Mouse (Mus musculus) heart, postnatal 4 days (tissue): ENCODE results near the gene Mrps21. TPM values are rescaled to one million over a fixed set of nuclear protein-coding genes. Genes with fewer than 3 reads are reported as not detected.
"Not testable (repeated sequence)": the region's sequence is repeated elsewhere in the genome, so short reads cannot be mapped to it uniquely, and the experiment has no call there.

Experiments used
- DNase-seq: peaks from one replicate; pipeline ENCODE4 v3.0.0; 2021
- total RNA-seq, 2 experiments: library from RNA; stranded (reverse); gene quantifications; 2 replicates each; pipeline ENCODE4 v1.2.3; 2021

Gene Mrps21
- total RNA-seq, result 100 to 1,000 TPM; 250 TPM

DNA sequence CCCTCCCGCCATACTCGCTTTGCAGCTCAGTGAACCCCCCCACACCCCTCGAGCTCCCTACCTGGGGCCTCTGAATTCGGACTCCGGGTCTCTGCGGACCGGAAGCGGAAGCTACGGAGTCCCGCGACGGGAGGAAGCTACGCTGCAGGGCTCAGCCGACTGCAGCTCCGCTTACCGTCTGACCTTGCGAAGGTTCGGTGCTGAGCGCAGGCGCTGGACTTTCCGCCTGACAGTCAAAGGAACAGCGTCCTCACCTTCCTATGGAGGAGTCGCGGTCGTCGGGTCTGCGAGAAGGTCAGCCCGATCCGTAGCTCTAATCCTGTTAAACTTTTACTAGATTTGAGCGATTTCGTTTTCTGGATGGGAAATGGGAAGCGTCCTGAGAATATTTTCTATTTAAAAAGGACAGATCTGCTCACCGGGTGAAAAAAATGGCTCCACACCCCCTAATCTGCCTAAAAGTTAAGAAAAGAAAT is at the start of gene Mrps21:
TSS of gene Mrps21 (minus strand) at position 128 of the 476 bp plus-strand sequence.
- peak; percentile 89 for DNase-seq

- not testable (repeated sequence) for DNase-seq
Measured at GRCm38 (mm10) chr3:95920532-95920931, 49.2 kb upstream of the Mrps21 start.

- DNase-seq, result no peak
Measured at GRCm38 (mm10) chr3:95916760-95917159, 45.4 kb upstream of the Mrps21 start.

- no peak for DNase-seq
Measured at GRCm38 (mm10) chr3:95914706-95915105, 43.4 kb upstream of the Mrps21 start.

GRCm38 (mm10) chr3:95907613-95908012 is 36.3 kb upstream of the Mrps21 start:
- no peak for DNase-seq

DNA sequence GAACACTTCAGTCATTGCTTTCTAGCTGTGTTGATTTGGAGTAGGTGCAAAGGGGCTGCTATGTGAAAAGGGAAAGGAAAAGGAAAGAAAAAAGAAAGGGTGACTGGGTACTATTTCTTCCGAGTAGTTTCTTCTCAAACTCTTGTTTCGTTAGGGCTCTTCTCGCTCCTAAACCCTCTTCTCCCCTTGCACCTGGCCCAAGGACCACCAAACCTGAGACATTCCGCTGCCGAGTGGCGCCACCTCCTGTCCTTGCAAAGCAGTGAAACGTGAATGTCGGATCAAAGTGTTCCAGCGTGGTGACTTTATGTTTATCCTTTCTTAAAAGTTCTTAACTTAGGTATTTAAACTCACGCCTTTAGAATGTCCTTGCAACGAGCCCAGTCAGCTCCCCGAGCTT is 35.5 kb upstream of the Mrps21 start:
- peak; percentile 68 for DNase-seq

- peak; percentile 70 for DNase-seq
Measured at GRCm38 (mm10) chr3:95905940-95906492, 34.7 kb upstream of the Mrps21 start.

DNA sequence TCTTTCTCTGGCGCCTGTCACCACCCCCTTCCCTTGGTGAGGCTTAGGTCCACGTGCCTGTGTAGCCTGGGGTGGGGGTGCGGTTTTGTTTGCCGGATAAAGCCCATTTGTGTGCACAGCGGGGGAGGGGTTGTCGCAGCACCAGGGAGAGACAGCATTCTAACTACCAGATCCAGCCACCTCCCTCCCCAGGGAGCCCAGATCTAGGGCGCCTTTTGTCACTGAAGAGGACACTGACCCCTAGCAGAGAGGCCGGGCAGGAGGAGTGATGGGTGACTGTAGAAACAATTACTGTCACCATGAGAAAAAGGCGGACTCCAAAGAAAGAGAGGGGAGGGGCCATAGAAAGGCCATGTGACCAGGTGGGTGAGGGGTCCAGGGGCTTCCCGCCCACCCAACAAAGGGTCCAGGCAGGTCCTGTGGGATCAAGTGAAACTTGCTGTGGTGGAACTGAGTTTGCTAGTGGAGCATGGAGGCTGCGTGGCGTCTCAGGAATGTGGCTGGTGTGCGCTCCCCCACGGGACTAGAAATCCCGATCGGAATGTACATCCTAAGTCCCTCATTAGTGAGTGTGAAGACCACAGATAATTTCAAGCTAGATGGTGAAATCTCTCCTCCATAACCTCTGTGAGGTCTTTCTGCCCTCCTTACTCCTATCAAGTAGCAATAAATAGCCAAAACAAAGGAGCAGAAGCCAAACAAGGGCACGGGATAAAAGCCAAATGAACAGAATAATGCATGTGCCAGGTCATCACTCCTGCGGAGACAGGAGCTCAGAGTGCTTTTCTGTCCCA is 34.0 kb upstream of the Mrps21 start:
- peak; percentile 43 for DNase-seq

DNA sequence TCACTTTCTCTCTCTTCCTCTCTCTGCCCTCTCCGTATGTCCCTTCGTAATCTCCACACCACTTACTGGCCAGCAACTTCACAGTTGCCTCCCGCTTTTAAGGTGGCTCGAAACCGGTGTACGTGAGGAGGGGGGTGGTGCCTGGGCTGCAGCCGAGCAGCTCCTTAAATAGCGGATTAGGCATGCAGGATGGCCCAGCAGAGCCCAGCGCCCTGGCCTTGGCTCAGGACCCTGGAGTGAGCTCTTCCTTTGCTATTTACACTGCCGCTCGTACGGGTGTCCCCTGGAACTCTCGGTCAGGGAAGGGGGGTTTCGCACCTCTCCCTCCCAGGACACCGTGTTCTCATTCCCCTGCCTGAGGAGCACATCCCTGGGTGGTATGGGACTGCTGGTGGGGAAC is 33.2 kb upstream of the Mrps21 start, which contains the start of gene Car14:
TSS of gene Car14 (minus strand) at position 124 of the 400 bp plus-strand sequence.
- DNase-seq, result peak; percentile 62

DNA sequence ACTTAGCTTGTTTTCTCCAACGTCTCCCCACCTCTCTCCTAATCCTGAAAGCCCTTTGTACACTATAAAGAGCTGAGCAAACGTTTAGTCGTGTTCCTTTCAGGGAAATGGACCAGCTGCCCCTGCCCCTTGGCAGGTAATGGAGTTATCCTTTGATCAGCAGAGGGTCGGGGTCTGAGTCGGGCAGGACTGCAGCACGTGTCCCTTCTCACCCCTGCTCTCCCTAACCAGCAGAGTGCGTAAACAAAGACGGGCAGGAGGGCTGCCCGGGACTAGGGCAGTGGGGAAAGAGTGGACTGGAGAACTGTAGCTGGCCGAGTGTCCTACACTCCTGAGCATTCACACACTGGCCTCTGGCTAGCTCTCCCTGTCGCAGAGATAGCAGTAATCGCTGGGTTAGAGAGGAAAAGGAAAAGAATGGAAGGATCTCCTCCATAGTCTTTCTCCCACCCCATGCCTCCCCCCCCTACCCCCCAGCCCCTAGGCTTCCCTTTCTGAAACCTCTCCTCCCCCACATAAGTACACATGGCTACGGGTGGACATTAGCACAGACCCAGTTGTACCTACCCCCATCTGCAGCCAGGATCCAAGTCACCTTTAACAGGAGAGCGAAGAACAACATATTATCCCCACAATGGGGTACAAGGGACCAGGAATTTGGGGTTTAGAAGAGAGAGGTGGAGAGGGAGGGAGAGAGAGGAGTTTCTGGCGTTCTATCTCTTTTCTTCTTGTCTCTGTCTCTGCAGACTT is 32.6 kb upstream of the Mrps21 start:
- DNase-seq, result peak; percentile 21

GRCm38 (mm10) chr3:95902643-95903042 is 31.3 kb upstream of the Mrps21 start:
- peak; percentile 38 for DNase-seq

DNA sequence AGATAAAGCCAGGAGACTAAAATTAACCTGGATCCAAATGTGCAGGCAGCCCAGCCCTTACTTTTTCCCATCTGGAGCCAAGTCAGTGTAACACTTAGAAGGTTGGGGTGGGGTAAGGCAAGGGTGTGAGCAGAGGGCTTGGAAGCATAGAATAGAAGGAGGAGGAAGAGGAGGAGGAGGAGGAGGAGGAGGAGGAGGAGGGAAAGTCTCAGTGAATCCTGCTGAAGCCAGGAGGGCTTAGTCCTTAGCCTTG is 31.0 kb upstream of the Mrps21 start:
- DNase-seq, result no peak

DNA sequence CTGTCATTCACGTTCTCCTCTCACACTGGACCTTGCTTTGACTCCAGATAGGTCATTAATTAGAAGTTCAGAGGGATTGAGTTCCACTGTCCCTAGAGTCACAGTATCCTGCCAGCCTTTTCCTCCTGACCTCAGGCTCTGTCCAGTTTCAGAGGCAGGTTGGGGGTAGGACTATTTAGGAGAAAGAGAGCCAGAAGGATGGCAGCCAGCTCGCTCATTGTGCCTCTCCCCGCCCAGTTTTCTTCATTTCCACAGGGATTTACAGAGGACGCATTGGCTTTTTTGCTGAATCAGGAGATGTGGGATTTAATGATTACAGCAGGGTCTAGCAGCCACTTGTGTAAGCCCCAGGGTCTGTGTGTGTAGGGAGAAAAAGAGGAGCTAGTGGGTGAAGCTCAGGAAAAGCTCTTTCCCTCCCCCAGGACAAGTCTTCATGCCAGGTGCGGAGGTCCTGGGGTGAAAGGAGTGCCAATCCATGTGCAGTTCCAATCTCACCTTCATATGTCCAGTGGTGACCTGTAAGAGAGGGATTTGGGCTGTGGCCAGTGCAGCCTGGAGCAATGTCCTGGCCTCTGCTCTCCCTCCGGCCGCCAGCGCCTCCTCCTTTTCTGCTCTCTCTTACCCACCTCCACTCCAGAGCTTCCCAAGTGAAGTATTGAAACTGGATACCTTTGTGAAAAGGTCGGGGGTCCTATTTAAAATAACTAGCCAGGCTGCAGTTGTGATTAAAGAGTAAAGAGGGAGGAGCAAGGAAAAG is 30.5 kb upstream of the Mrps21 start:
- DNase-seq, result peak; percentile 39

GRCm38 (mm10) chr3:95899800-95900524 is 28.6 kb upstream of the Mrps21 start:
- DNase-seq, result no peak

DNA sequence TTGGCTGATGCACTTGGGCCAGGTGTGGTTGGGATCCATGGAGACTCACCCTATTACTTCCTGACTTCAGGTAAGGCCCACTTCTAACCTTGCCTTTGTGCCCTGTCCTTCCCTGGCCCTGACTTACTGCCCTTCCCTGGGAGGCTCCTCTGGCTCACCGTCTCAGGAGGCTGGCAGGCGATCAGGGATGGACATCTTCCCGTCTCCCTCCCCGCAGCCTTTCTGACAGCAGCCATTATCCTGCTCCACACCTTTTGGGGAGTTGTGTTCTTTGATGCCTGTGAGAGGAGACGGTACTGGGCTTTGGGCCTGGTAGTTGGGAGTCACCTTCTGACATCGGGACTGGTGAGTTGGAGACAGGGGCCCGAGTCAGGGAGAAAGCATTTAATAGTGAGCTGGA is 24.2 kb upstream of the Mrps21 start:
- not testable (repeated sequence) for DNase-seq

- DNase-seq, result peak; percentile 78
Measured at GRCm38 (mm10) chr3:95894317-95895160, 23.2 kb upstream of the Mrps21 start.

DNA sequence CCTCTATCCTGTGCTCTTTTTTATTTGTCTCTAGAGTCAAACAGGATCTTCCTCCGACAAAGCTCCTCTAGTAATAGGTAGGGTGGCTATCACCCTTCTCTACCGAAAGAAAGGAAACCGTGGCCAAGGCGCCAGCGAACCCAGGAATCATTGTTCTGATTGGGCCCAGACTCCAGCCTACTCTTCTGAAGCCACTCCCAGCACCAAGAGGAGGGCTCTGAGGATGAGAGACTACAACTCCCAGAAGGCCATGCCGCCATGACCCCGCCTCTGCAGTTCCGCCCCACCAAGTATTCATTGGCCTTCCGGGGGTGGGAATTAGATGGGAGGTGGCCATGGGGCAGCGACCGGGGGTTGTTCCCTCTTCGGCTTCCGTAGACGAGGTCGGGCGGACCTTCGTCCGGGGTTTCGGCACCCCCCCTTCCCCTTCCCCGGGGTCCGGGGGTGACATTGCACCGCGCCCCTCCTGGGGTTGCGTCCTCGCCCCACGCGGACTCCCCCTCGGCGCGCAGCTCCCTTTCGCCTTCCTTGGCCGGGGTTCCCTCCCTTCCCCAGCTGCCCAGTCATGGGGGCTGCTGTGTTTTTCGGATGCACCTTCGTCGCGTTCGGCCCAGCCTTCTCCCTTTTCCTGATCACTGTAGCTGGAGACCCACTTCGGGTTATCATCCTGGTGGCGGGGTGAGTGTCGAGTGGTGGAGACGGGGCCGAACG is 22.4 kb upstream of the Mrps21 start, which contains the start of gene Aph1a:
TSS of gene Aph1a (plus strand) at position 364 of the 711 bp plus-strand sequence.
- peak; percentile 96 for DNase-seq

DNA sequence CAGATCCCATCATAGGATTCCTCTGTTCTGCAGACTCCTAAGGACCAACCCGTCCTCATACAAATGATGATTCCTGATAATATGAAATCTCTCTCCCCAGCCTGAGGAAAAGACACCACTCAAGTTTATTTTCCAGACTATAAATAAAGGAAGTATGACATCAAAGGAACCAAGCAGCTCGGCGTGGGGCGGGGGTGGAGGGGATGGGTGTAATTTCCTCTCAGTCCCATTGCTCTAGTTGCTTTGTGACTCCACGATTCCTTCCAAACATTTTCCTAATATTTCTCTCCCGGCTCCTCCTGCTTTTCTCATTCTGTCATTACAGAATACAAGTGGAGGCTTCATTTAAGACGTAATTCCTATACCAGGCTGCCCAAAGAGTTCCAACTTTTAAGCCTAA is 21.8 kb upstream of the Mrps21 start:
- DNase-seq, result peak; percentile 31

DNA sequence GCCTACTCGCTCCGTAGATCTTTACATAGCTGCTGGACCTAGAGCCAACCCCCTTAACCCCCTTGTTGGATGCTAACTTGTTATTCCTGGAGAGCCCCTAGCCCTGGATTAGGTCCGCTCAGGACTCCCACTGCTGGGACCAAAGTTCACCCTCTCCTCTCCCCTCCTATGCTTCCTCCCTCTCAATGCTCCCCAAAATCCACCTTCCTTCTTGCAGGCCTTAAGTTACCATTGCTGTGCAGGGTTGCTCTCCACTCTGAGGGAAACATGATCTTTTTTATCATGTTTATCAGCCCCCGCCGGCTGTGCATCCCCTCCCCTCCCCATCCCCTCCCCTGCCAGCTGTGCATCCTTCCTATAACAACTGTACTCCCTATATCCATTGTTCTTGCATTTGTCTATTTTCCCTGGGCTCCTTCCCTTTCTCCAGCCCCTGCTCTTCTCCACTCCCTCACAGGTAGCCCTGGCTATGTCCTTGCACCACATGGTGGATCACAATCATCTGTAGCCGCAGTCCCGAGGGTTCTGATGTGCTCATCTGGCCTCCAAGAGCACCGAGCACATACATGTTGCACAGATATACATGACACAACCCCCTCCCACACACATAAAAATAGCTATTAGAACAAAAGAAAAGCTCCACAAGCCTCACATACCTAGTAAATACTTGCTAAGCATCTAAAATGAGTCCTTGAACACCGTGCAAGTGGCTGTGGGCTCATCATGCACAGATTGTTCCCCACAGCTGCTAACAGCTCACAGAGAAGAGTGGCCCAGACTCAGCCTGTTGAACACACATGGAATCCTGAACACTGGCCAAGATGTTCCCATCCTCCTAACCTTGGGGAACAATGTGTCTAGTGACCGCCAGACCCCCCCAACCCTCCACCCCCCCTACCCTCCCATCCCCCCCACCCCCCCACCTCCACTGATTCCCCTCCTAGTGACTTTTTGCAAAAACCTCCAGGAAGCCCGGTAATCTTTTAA is 21.0 kb upstream of the Mrps21 start:
- DNase-seq, result no peak
